Mouse (Mus musculus) naive thymus-derived CD4-positive, alpha-beta T cell, adult 2 months (primary cell): ENCODE results near the gene Cyp4f13.

Experiments used
- DNase-seq: peaks from one replicate; pipeline ENCODE4 v3.0.0-alpha.2; 2011; ENCODE audit warnings: low read depth

The Cyp4f13 gene

DNA sequence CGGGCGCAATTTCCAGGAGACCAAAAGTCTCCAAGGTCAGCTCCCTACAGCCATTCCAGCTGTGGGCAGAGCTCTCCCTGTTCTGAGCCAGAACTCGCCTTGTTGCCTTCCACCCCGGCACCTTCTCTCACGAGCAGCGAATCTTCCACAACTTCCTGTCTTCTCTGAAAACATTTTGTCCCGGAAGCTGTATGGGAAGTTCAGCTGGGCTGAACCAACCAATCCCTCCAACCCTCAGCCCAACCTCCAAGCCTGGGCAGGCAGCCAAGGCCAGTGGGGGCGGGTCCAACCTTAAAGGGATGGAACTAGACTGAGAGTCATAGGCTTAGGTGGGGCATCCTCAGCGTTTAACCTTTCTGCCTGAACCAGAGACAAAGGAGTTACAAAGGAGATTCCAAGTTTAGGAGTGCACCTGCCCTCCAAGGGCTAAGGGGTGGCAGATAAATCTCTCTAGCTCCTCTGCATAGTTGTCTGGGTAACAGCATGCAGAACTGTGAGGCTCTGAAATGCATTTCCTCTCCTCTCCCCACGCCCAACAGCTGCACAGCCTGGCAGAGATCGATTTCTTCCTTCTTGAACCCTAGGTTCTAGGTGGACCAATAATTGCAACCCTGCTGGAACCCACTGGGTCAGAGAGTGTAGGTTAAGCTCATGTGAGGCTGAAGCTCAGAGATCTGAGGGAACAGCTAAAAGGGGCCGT is at the start of gene Cyp4f13:
TSS of gene Cyp4f13 (minus strand) at position 188 of the 700 bp plus-strand sequence.
- DNase-seq = peak; percentile 97

DNA sequence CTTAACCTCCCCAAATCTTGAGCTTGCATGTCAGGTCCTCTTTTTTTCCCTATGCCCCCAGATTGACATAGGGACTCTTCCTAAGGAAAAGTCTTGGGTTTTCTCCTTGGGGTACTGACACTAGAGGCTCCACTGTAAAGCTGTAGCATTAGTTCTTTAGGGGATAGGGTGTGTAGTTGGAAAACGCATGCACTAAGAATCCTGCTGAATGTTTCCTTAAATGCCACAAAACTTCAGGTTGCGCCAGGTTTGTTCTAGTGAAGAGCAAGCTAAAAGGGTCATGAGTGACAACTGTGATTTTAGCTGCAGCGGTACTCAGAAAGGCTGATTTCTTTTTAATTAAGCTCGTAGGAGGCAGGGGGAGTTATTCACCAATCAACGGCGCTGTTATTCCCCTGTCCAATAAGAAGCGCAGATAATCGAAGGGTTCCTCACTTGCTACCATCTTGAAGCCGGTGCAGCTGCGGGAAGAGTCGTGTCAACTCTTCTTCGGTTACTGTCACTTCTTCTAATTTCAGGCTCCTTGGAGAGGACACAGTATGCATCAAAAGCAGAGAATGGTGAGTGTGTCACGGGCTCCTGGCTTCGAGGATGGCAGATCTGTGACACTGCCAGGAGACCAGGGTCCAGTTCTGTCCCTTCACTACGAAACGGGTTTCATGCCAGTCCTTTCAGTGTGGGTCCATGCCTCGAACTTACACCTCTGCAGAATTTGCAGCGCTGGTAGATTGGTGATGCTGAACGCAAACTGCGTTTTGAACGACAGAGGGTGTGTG is 45.7 kb upstream of the Cyp4f13 start, which contains the start of gene Zfp952:
TSS of gene Zfp952 (plus strand) at position 431 of the 776 bp plus-strand sequence.
- peak; percentile 95 for DNase-seq

DNA sequence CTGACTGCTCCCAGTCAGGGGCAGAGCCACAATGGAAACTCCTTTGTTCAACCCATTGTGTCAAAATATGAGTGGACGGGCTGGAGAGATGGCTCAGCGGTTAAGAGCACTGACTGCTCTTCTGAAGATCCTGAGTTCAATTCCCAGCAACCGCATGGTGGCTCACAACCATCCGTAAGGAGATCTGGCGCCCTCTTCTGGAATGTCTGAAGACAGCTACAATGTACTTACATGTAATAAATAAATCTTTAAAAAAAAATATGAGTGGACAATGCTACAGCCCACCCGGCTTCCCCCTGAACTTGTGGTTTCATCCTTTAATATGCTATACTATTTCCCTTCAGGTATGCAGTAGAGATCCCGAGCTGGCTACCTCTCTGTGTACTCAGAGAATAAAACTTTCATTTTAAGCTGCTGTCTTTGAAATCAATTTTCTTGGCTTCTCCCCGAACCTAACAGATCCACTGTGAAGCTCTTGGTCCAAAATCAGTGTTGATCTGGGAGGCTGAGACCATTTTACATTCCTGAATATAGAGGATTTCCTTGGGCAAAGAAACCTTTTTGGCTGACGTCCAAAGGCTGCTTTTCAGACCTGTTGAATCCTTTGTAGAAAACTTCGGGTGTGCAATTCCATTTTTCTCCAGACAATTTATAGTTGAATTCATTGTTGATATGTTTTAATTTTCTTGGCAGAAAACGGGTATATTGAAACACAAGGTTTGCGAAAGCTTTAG is 44.9 kb upstream of the Cyp4f13 start:
- peak; percentile 63 for DNase-seq

- DNase-seq = no peak
Measured at GRCm38 (mm10) chr17:32986301-32986700, 39.1 kb upstream of the Cyp4f13 start.

DNA sequence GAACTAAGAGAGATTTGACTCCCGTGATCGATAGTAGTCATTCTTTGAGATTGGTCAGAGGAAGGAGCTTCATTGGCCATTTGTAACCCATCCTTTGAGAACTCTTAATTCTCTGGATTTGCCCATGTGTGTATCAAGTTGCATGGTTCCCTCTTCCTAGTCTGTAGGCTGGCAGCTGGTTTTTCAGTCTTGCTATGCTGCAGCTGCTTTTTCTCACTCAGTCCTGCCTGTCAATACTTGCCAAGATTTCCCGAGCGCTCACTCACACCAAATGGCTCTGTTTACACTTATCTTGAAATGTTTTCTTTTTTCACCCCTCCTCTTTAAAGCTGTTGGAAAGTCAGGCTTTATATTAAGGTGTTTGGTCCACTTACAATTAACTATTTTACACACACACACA is 34.2 kb upstream of the Cyp4f13 start:
- DNase-seq = no peak

DNA sequence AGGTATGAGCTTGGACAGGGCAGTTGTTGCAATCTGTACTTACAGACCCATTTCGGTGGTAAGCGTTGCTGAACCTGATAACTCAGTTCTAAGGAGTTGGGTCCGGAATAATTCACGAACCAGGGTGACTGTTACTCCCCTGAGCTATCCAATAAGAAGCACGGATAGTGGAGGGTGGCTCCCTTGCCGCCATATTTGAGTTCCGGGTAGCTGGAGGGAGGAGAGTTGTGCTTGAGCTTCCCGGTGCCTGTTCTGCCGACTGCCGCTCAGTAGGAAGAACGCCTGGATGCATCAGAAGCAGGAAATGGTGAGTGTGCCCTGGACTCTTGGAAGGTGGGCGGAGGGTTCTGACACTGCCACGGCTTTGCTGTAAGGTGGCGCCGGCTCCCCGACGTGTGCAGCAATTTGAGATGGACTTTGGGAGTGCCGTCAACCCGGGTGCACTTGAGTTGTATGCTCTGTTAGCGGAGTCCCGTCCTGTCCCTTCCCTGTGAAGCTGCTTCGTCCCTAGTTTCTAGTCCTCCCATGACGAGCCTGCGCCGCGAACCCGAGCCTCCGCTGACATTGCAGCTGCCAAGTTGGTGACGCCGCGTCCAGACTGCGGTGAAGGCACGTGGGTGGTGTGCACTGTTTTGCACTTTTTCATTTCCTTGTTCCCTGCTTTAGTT is 18.6 kb upstream of the Cyp4f13 start, which contains the start of gene Zfp472:
TSS of gene Zfp472 (plus strand) at position 192 of the 668 bp plus-strand sequence.
- peak; percentile 96 for DNase-seq

DNA sequence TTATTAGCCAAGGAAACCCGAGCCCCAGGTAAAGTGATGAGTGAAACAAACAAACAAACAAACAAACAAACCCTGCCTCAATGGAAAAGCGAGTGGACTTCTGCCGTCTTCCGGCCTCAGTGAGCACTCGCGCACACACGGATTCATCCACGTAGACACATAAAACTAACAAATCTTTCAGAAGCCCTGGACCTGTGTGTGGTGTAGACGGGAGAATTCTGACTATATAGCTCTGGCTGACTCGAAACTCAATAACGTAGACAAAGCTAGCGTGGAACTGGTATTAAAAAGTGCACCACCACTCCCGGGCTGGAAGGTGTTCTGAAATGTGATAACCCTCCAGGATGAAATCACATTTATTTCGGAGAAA is 18.0 kb upstream of the Cyp4f13 start:
- no peak for DNase-seq

DNA sequence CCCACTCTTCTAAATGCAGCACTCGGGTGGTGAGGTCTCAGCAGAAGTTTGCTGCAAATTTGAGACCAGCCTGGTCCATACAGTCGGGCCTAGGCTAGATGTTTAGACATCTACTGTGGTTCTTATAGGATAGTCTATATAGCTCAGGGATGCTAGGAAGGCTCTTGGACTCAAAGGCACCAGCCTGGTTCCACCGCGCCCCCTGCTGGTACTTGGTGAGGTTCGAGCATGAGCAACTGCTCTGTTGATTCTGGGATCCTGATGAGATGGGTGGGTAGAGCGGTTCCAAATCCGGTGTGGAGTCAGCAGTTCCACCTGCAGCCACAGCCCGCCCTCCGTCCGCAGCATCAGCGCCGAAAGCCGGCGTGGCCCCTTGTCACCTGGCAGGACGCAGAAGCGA is 4.2 kb upstream of the Cyp4f13 start:
- peak; percentile 89 for DNase-seq

DNA sequence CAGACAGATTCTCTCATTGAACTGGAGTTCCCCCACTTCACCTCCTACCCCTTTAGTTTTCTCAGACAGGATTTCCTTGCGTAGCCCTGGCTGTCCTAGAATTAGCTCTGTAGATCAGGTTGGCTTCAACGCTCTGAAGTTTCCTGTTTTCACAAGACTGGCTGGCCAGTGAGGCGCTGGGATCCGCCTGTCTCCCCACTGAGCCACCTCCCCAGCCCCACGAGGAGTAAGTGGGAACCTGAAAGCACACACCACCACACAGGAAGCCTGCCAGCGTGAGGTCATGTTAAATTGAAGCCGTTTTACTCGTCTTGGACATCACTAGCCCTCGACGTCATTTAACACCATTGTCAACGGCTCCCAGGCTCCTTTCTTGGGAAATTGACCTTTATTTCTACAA is 3.8 kb upstream of the Cyp4f13 start:
- peak; percentile 16 for DNase-seq

- no peak for DNase-seq
Measured at GRCm38 (mm10) chr17:32950136-32950535, 2.9 kb upstream of the Cyp4f13 start.

DNA sequence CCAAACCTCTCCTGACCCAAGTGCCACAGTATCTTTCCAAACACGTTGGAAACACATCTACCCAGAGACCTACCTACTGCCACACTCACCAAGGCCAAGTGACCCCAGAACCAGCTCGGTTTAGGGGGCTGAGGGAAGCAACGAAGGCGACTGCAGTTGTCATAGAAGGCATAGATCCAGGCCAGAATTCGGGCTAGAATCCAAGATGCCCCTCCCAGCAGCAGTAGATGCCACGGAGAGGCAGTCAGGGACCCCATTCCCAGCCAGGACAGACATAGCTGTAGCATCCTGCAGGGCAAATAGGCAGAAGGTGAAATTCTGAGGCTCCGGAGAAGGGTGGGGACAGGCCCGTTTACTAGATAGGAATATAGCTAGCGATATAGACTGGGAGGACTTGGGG is 486 bp downstream of the Cyp4f13 start:
- DNase-seq = no peak

DNA sequence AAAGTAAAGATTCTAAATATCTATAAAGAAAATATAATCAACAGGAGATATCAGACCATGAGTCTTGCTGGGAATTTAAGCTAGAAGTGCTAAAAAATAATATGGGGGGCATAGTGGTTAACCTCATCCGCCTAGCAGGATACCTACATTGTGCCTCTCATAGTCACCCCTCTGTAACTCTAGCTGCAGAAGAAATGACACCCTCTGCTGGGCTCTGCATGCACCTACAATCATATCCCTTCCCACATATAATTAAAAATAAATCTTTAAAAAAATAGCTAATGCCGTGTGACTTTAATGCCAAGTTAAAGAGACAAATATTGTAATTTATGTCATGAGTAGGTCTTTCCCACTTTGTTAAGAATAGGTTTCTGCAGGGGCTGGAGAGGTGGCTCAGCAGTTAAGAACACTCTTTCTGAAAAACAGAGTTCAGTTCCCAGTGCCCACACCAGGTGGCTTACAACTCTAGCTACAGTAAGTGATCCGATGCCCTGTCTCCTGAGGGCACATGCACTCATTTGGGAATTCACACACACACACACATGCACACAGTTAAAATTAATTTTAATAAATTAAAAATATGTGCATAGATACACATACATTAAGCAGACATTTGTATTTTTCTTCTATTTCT is 2.7 kb downstream of the Cyp4f13 start:
- DNase-seq = peak; percentile 51

- DNase-seq = no peak
Measured at GRCm38 (mm10) chr17:32943661-32944060, 3.5 kb downstream of the Cyp4f13 start.

- DNase-seq = no peak
Measured at GRCm38 (mm10) chr17:32939831-32940230, 7.4 kb downstream of the Cyp4f13 start.

- no peak for DNase-seq
Measured at GRCm38 (mm10) chr17:32927803-32928202, 19.4 kb downstream of the Cyp4f13 start.

GRCm38 (mm10) chr17:32924658-32925312 is 22.4 kb downstream of the Cyp4f13 start:
- DNase-seq = peak; percentile 86

DNA sequence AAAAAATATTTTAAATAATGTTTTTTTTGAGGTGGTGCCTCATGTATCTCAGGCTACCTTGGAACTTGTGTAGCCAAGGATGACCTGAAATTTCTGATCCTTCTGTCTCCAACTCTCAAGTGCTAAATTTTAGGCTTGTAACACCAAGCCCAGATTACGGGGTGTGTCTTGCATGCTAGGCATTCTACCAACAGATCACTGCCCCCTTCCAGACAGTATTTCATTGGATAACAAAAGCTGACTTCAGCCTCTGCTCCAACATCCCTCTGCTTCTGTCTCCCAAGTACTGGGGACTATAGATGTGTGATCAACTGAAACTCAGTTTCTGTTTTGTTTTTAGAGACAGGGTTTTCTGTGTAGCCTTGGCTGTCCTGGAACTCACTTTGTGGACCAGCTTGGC is 23.5 kb downstream of the Cyp4f13 start:
- DNase-seq = no peak

- no peak for DNase-seq
Measured at GRCm38 (mm10) chr17:32919123-32919522, 28.1 kb downstream of the Cyp4f13 start.

GRCm38 (mm10) chr17:32917131-32917530 is 30.1 kb downstream of the Cyp4f13 start, which contains the start of gene Cyp4f14:
TSS of gene Cyp4f14 (minus strand) at chr17:32917342.
- DNase-seq = no peak

- no peak for DNase-seq
Measured at GRCm38 (mm10) chr17:32916075-32916474, 31.1 kb downstream of the Cyp4f13 start.

GRCm38 (mm10) chr17:32906172-32906571 is 41.0 kb downstream of the Cyp4f13 start:
- no peak for DNase-seq
